Mouse (Mus musculus): ENCODE measurements around the gene Gps2.
A peak's percentile ranks its signal among the peaks of the same experiment; 100 is the strongest.
"Not testable (repeated sequence)": the region's sequence is repeated elsewhere in the genome, so short reads cannot be mapped to it uniquely, and the experiment has no call there.

Gene Gps2

GRCm38 (mm10) chr11:69916652-69917378, 3.1 kb downstream of the Gps2 start:
- not testable (repeated sequence) for DNase-seq (ENCODE audit: low spot score)

GRCm38 (mm10) chr11:69917379-69917948, 3.8 kb downstream of the Gps2 start:
- DNase-seq (ENCODE audit: low spot score), result no peak

GRCm38 (mm10) chr11:69918118-69918517, 4.4 kb downstream of the Gps2 start:
- no peak for DNase-seq (ENCODE audit: low spot score)

- DNase-seq (ENCODE audit: low spot score), result no peak
Observed at GRCm38 (mm10) chr11:69919053-69919452, 5.4 kb downstream of the Gps2 start.

GRCm38 (mm10) chr11:69919661-69920265, 6.1 kb downstream of the Gps2 start:
- DNase-seq (ENCODE audit: low spot score), result peak; percentile 54

GRCm38 (mm10) chr11:69920266-69921031, 6.8 kb downstream of the Gps2 start:
- DNase-seq (ENCODE audit: low spot score), result peak; percentile 43

- peak; percentile 100 for DNase-seq (ENCODE audit: low spot score)
Observed at GRCm38 (mm10) chr11:69921114-69922011, 7.7 kb downstream of the Gps2 start, which contains the start of gene Eif5a. Eif5a (minus strand) TSS chr11:69921958.

- DNase-seq (ENCODE audit: low spot score), result no peak
Observed at GRCm38 (mm10) chr11:69922012-69922756, 8.5 kb downstream of the Gps2 start.

- no peak for DNase-seq (ENCODE audit: low spot score)
Observed at GRCm38 (mm10) chr11:69922796-69923195, 9.1 kb downstream of the Gps2 start.

- no peak for DNase-seq (ENCODE audit: low spot score)
Observed at GRCm38 (mm10) chr11:69927501-69927900, 13.8 kb downstream of the Gps2 start.

GRCm38 (mm10) chr11:69929712-69930111, 16.0 kb downstream of the Gps2 start:
- no peak for DNase-seq (ENCODE audit: low spot score)

- DNase-seq (ENCODE audit: low spot score), result not testable (repeated sequence)
Observed at GRCm38 (mm10) chr11:69930176-69930575, 16.5 kb downstream of the Gps2 start.

GRCm38 (mm10) chr11:69930967-69931537, 17.4 kb downstream of the Gps2 start:
- DNase-seq (ENCODE audit: low spot score), result no peak

GRCm38 (mm10) chr11:69931769-69932168, 18.1 kb downstream of the Gps2 start:
- DNase-seq (ENCODE audit: low spot score), result no peak

- no peak for DNase-seq (ENCODE audit: low spot score)
Observed at GRCm38 (mm10) chr11:69932254-69932653, 18.6 kb downstream of the Gps2 start.

- no peak for DNase-seq (ENCODE audit: low spot score)
Observed at GRCm38 (mm10) chr11:69933066-69933465, 19.4 kb downstream of the Gps2 start.

GRCm38 (mm10) chr11:69934169-69934568, 20.5 kb downstream of the Gps2 start:
- peak; percentile 91 for DNase-seq (ENCODE audit: low spot score)

GRCm38 (mm10) chr11:69934681-69935080, 21.0 kb downstream of the Gps2 start:
- DNase-seq (ENCODE audit: low spot score), result no peak

- DNase-seq (ENCODE audit: low spot score), result peak; percentile 82
Observed at GRCm38 (mm10) chr11:69935137-69935879, 21.6 kb downstream of the Gps2 start, which contains the start of gene Ybx2. Ybx2 (plus strand) TSS chr11:69935796.

- no peak for DNase-seq (ENCODE audit: low spot score)
Observed at GRCm38 (mm10) chr11:69936156-69936555, 22.5 kb downstream of the Gps2 start.
